Mouse (Mus musculus) spleen, postnatal 4 days (tissue): ENCODE data around the gene Gm5426.
"Not testable (repeated sequence)": the region's sequence is repeated elsewhere in the genome, so short reads cannot be mapped to it uniquely, and the experiment has no call there.

ENCODE experiments used
- DNase-seq, 2 experiments: peaks; one replicate each; pipeline ENCODE4 v3.0.0; 2022; ENCODE audit warnings: low spot score in 2 of 2

Gm5426 gene

GRCm38 (mm10) chr10:96136451-96136850 is at the start of gene Gm5426:
TSS of gene Gm5426 (plus strand) at chr10:96136603.
- not testable (repeated sequence) for DNase-seq

- no peak for DNase-seq
These were observed 46.7 kb upstream of the Gm5426 start for GRCm38 (mm10) chr10:96089744-96090143.

GRCm38 (mm10) chr10:96090388-96090787 is 46.0 kb upstream of the Gm5426 start:
- no peak for DNase-seq

DNA sequence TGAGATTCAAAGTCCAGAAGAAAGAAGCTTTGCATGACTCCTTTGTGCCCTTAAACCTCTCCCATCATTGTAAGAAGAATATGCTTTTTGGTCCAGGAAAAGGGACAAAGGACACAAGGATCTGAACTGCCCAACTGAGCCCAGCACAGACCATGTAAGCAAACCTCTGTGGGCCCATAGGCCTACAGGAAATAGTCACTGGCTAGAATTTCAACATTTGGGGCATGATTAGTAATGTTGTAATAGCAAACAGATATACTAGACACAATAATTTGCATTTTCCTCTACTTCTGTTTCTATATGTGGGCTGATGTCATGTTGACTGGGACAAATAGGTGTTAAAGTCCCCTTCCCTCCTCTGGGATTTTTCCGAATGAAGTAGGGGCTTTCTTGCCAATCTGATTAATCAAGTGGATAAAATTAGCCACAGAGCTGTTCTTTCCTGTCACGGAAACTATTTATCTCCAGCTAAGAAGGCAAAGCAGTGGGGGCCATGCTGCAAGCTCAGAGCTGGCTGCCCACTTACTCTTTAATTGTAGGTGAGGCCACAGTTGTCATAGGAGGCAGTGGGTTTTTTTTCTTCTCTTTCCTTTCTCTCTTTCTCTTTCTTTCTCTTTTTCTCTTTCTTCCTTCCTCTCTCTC is 42.4 kb upstream of the Gm5426 start:
- no peak for DNase-seq

DNA sequence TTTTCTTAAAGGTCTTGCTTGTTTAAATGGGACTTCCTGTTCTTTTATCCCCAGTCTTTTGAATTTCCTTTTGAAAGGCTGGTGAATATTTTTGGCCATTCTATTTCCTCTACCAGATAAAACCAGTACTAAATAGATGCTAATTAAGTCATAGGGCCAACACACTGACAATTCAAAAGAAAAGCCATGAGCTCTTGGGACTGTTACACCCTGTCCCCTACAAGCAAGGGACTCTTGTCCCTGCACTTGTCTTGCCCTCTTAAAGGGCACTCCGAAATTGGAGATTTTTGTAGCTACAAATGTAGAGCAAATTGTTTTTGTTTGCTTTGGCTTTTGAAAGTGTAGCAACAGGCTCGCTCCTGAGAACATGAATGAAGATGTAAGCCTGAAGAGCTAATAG is 41.8 kb upstream of the Gm5426 start:
- no peak for DNase-seq

DNA sequence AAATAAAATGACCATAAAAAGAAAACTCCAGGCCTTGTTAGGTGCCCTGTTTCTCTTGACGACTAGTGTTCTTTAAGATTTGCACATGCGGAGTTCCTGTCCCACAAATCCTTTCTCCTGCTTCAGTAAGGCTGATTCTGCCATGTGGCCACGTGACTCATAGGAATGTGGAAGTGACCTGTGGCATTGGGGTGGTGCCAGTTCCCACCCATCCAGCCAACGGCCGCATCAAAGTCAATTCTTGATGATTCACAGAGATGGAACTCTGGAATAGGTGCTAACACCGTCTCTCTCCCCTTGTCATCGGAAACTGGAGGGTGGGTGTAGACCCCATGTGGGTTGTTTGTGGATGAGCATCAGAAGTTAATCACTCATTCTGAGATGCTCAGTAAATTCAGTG is 39.7 kb upstream of the Gm5426 start:
- DNase-seq: no peak

DNA sequence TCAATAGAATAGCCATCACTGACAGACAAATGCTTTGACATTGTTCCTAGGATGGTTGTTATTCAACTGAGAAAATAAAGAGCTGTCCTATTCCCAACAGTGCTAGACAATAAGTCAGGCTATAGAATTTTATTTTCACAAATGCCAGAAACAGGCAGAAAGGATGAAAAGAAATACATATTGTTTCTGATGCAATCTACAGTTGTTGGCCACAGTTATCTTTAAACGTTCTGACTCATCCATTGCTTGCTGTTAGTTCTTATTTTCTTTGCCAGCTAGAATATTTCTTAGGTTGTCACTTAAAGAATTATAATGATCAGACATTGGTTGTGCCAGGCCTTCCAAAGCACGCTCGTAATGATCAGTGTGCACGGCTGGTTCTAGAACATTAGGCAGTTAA is 35.4 kb upstream of the Gm5426 start:
- DNase-seq: no peak

GRCm38 (mm10) chr10:96104158-96104557 is 32.2 kb upstream of the Gm5426 start:
- no peak for DNase-seq

DNA sequence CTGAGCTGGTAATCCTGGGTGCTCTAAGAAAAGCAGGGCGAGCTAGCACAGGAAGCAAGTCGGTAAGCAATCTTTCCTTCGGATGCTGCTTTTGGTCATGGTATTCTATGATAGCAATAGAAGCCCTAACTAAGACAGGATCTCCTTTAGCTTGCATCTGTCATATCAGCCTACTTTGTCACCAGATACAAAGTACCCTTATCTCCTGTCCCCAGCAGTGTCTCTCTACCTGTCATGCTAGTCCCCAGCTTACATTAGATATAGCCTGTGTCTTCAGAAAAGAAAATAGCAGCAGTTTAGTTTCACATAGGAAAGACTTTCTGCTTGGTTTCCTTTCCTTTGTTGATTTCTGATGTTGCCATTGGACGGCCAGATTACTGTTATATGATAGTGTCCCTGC is 31.8 kb upstream of the Gm5426 start:
- no peak for DNase-seq

DNA sequence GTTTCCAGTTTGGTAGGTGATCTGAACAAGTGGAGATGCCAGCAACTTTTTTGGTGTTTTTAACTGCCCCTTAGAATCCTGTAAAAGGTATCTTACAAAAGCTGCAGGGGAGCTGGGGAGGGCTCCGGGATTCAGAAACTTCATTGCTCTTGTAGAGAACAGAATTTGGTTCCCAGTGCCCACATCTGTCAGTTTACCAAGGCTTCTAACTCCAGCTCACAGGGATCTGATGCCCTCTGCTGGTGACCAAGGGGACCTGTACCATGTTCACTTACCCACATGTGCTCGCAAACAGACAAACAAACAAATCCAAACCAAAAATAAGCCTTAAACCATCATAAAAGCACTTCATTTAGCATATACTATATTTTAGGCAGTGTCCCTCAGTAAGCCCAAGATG is 31.3 kb upstream of the Gm5426 start:
- no peak for DNase-seq

DNA sequence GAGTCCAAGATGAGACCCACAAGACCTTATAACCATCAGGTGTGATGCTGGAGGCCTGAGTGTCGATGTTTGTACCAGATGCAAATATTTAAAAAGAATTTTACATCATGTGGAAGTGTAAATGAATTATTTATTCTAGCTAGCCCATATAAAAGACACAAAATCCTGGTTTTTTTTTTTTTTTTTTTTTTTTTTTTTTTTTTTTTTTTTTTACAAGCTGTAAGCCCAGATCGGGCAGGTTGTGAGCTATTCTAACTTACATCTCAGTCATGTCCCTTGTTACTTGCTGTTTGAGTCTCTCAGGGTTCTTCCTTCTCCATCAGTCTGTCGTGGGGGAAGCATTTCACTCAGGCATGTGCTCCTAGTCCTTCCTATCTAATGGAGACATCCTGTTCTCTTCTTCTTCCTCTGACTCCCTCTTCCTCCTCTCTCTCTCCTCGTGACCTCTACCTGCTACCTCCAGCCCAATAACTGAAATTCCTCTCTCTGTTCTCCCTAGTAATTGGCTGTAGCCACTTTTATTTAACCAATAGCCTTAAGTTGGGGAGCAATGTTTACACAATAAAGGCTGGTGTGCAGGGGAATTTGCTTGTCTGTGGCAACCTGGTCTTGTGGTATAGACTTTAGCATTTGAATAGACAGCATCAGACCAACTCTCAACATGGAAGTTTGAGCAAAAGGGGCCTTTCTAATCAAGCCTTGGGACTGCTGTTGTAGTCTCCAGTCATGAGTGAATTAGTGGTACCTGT is 29.3 kb upstream of the Gm5426 start:
- DNase-seq: no peak

DNA sequence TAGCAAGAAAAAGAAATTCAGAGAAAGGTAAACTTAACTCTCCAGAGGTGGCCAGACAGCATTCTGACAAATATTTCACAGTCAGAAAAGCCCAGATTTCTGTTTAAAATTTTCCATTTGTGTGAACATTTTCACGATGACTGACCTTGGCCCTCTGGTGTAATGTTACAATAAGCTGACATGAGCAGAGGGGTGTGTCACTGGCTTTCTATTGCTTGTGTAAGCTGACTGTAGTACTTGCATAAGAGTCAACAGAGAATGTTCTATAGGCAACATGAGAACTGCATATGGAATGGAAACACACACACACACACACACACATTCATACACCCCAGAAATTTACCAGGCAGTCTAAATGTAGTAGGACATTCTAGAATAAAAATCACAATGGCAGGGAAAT is 28.6 kb upstream of the Gm5426 start:
- DNase-seq: no peak

DNA sequence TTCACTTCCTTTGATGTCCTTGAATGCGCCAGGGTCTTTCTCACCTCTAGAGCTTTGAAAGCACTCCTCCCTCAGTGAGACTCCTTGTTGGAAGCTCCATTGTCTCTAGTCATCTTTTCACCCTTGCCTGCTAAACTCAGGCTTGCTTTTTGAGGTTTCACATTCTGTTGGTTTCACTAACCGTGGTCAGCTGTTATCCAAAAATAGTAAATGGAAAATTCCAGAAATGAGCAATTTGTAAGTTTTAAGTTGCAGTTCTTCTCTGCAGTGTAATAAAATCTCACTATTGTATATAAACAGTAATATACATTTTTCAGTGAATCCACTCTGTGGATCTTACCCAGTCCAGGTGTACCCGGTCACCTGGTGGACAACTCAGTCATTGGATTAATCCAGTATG is 21.1 kb upstream of the Gm5426 start:
- DNase-seq: no peak

DNA sequence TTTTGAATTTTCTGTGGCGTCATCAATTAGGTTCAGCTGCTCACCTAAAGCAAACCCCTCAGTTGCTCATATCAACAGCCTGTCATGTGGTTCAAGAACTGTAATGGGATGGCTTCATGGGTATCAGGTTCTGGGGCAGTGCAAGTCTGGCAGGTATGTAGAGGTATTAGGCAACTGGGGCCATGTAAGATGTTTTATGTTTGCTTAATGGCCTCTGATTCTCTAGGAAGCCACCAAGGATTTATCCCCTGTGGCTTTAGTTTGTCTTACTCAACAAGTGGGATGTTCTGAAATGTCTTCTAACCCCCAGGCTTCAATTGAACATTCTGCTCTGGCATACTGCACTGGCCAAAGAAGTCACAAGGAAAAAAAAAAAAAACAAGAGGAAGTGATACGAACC is 15.6 kb upstream of the Gm5426 start:
- DNase-seq: no peak

GRCm38 (mm10) chr10:96121249-96122010 is 15.0 kb upstream of the Gm5426 start:
- no peak for DNase-seq

- no peak for DNase-seq
These were observed 12.5 kb upstream of the Gm5426 start for GRCm38 (mm10) chr10:96123885-96124284.

- no peak for DNase-seq
These were observed 12.1 kb upstream of the Gm5426 start for GRCm38 (mm10) chr10:96124290-96124689.

- DNase-seq: no peak
These were observed 10.5 kb upstream of the Gm5426 start for GRCm38 (mm10) chr10:96125771-96126454.

- no peak for DNase-seq
These were observed 7.2 kb upstream of the Gm5426 start for GRCm38 (mm10) chr10:96129213-96129612.

DNA sequence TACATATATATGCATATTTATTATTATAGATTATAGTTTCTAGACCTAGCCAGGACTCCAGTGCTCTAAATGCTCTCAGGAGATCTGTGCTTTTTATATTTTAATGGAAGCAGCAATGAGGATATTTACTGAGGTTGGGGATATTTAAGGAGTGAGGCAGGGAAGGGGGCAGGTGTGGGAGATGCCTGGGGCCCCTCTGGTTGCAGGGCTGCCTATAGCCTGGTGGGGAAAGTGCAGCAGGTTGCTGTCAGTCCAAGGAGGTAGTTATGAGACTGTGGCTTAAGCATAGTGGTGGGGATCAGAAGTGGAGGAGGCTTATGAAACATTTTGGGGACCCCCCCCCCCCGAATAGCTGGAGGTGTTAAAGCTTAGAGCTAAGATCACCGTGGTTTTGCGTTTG is 6.0 kb upstream of the Gm5426 start:
- no peak for DNase-seq

- no peak for DNase-seq
These were observed 5.3 kb upstream of the Gm5426 start for GRCm38 (mm10) chr10:96131112-96131511.

- peak in 1 of 2 experiments; percentile 27 for DNase-seq
These were observed 4.2 kb upstream of the Gm5426 start for GRCm38 (mm10) chr10:96132161-96132560.
